Mouse (Mus musculus) liver, adult 10 weeks (tissue): Measurements from ENCODE around the gene Sncg. TPM values are rescaled to one million over a fixed set of nuclear protein-coding genes. Genes with fewer than 3 reads are reported as not detected.

Experiments used
- polyA plus RNA-seq: library from polyadenylated mRNA; stranded (reverse); fragments of 350-450 nt; fragmentation: Illumina TruSeq; extraction: RNeasy Lipid Tissue Mini Kit (QIAGEN cat#74804); gene quantifications from one replicate; pipeline ENCODE4 v1.2.3, GENCODE M21; 2014; ENCODE audit warnings: low read depth, low replicate concordance

The Sncg gene
- polyA plus RNA-seq, result not detected

DNA sequence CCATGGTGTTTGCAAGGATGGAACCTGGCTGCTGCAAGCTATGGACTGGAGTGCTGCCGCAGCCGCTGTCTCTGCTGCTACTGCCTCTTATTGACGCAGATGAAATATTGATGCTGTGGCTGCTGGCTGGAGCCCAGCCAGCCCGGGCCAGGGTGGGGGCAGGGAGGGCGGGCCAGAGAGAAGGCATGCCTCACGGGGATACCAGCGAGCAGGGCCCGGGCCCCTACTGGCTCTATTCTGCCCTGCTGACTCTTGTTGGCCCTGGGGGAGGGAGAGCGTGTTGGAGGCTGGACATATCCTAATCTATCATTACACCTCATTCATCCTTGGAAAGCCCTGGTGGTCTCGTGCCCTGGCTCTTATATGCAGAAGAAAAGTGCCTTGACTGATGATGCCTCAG is at the start of gene Sncg:
Gene Sncg (minus strand): TSS at position 213 of the 400 bp plus-strand sequence.

DNA sequence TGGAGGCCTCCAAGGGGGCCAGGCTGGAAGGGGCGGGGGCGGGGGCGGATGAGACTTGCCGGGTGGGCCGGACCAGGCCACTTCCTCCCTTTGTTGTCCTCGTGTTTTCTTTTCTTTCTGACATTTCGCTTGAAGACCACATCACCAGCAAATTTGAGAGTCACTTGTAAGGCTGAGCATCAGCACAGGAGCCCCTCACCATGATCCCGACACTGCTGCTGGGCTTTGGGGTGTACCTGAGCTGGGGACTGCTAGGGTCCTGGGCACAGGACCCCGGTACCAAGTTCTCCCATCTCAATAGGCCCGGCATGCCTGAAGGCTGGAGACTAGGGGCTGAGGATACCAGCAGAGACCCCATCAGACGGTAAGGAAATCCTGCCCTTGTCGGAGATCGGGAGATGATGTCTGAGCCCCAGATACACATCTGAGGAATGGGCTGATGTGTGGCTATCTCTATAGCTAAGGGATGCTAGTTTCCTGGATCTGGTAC is 871 bp upstream of the Sncg start, which contains the start of gene Mmrn2:
Gene Mmrn2 (plus strand): TSS at position 51 of the 490 bp plus-strand sequence.

DNA sequence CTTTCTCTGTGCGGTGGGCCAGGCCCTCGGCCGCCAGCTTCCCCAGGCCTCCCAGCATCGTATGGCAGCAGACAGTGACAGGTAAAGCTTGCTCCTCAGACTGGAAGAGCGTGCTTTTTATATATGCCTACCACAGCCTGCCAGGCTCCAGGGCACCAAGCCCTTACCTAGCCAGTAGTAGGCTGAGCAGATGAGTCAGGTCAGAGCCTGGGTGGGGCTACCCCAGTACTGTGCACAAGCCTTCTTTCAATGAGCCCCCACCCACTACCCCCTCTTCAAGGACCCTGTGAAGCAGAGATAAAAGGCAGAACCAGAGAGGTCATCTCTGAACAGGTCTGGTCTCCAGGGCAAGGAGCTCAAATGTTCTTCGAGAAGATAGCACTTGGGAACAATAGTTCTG is 19.3 kb downstream of the Sncg start, which contains the start of gene Fam25c:
Gene Fam25c (minus strand): TSS at position 133 of the 400 bp plus-strand sequence.

Other genes with a start within 250 kb of the Sncg start
- not detected for gene Npy4r, start 222.3 kb downstream of the Sncg start, polyA plus RNA-seq
- not detected for gene Gprin2, start 173.1 kb downstream of the Sncg start, polyA plus RNA-seq
- gene Syt15, start 155.2 kb downstream of the Sncg start, polyA plus RNA-seq, result not detected
- gene Shld2, start 64.3 kb downstream of the Sncg start, polyA plus RNA-seq, result 51.6 TPM
- gene Glud1, start 64.1 kb downstream of the Sncg start, polyA plus RNA-seq, result 889 TPM
- 2.5 TPM for gene Fam25c, start 19.4 kb downstream of the Sncg start, polyA plus RNA-seq
- 2.6 TPM for gene Mmrn2, start 676 bp upstream of the Sncg start, polyA plus RNA-seq
- gene Bmpr1a, start 128.6 kb upstream of the Sncg start, polyA plus RNA-seq, result 34.1 TPM
- gene 9230112D13Rik, start 148.0 kb upstream of the Sncg start, polyA plus RNA-seq, result not detected
- gene Ldb3, start 213.9 kb upstream of the Sncg start, polyA plus RNA-seq, result 0.08 TPM
- not detected for gene Opn4, start 225.4 kb upstream of the Sncg start, polyA plus RNA-seq